Mouse (Mus musculus): ENCODE data around the gene Gipc3. TPM values are rescaled to one million over a fixed set of nuclear protein-coding genes. Genes with fewer than 3 reads are reported as not detected.

Gene Gipc3
- polyA plus RNA-seq, 1 experiment: 1.3 TPM

DNA sequence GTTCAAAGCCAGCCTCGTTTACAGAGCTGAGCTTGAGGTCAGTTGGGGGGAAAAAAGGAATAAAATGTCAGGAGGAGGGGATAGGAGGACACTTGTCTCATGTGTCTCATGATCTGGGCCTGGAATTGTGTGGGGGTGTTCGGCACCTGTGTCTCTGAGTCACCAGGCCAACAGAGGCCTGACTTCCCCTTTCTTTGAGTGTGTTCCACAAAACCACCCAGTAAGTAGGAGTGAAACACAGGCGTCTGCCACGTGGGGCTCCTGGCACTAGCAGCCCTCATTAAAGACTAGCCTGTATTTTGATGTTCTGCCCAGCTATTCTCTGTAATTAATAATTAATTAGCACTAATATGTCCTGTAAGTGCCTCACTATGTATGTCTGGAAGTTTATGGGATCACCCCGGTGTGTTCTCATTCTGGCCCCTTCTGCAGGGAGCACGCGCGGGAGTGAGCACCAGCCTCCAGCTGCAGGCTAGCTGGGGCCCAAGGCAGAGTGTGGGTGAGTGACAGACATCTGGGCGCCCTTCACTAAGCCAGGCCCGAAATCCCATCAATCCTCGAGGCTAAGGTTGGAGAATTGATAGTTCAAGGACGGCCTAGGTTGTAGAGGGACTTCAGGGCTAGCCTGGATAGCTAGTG, 13.4 kb upstream of the Gipc3 start:
- WGBS: 14% methylated on average over 12 of the region's 12 CpGs
- H3K27ac ChIP-seq (ENCODE audit: insufficient read depth, low read length): peak overlapping the region; percentile 39
- DNase-seq (ENCODE audit: low read depth in 1 of 2, low spot score in 2 of 2): peak; percentile 49 to 54

GRCm38 (mm10) chr10:81355533-81355932, 12.5 kb upstream of the Gipc3 start:
- Histone ChIP-seq H3K36me3 (ENCODE audit: control insufficient read depth, insufficient read depth, low read length) (no peaks in the 10 kb centered on the region), H3K4me1 (ENCODE audit: control insufficient read depth, insufficient read depth, insufficient read length) (peaks cover 19% of the 10 kb centered on the region; the same call in 1 of the 2 replicates), H3K27ac (ENCODE audit: insufficient read depth, low read length) (no peak overlapping the region), H3K27me3 (ENCODE audit: control insufficient read depth, insufficient read depth, low read length) (no peaks in the 10 kb centered on the region), H3K4me3 (ENCODE audit: extremely low read depth, insufficient read depth, insufficient read length) (no peak overlapping the region)
- WGBS: 87% methylated on average over 4 of the region's 4 CpGs
- no peak for DNase-seq (ENCODE audit: low read depth in 1 of 2, low spot score in 2 of 2)
- TF ChIP-seq CTCF (IDR thresholded peaks at IDR 0.05; ENCODE audit: extremely low read depth, insufficient read depth, insufficient read length, insufficient replicate concordance): no peak
- no peak for TF ChIP-seq POLR2A (IDR thresholded peaks at IDR 0.05; ENCODE audit: low read depth, low read length)

More for the DNA sequence above, 13.4 kb upstream of the Gipc3 start:
- Histone ChIP-seq H3K27me3 (ENCODE audit: control insufficient read depth, insufficient read depth, low read length) (no peaks in the 10 kb centered on the region), H3K36me3 (ENCODE audit: control insufficient read depth, insufficient read depth, low read length) (no peaks in the 10 kb centered on the region), H3K4me3 (ENCODE audit: extremely low read depth, insufficient read depth, insufficient read length) (peak overlapping the region; percentile 70; the same call in 1 of the 2 replicates), H3K4me1 (ENCODE audit: control insufficient read depth, insufficient read depth, insufficient read length) (peaks cover 19% of the 10 kb centered on the region; the same call in 1 of the 2 replicates)
- no peak for TF ChIP-seq POLR2A (IDR thresholded peaks at IDR 0.05; ENCODE audit: low read depth, low read length)
- no peak for TF ChIP-seq CTCF (IDR thresholded peaks at IDR 0.05; ENCODE audit: extremely low read depth, insufficient read depth, insufficient read length, insufficient replicate concordance)

GRCm38 (mm10) chr10:81354738-81355477, 11.8 kb upstream of the Gipc3 start:
- Histone ChIP-seq H3K4me1 (ENCODE audit: control insufficient read depth, insufficient read depth, insufficient read length) (peaks cover 20% of the 10 kb centered on the region; the same call in 1 of the 2 replicates), H3K4me3 (ENCODE audit: extremely low read depth, insufficient read depth, insufficient read length) (no peak overlapping the region), H3K27ac (ENCODE audit: insufficient read depth, low read length) (no peak overlapping the region), H3K27me3 (ENCODE audit: control insufficient read depth, insufficient read depth, low read length) (no peaks in the 10 kb centered on the region), H3K36me3 (ENCODE audit: control insufficient read depth, insufficient read depth, low read length) (no peaks in the 10 kb centered on the region)
- TF ChIP-seq CTCF (IDR thresholded peaks at IDR 0.05; ENCODE audit: extremely low read depth, insufficient read depth, insufficient read length, insufficient replicate concordance): no peak
- no peak for DNase-seq (ENCODE audit: low read depth in 1 of 2, low spot score in 2 of 2)
- WGBS: 82% methylated on average over 9 of the region's 9 CpGs

GRCm38 (mm10) chr10:81351678-81352291, 8.7 kb upstream of the Gipc3 start:
- Histone ChIP-seq H3K4me3 (ENCODE audit: extremely low read depth, insufficient read depth, insufficient read length) (no peak overlapping the region), H3K27me3 (ENCODE audit: control insufficient read depth, insufficient read depth, low read length) (no peaks in the 10 kb centered on the region), H3K36me3 (ENCODE audit: control insufficient read depth, insufficient read depth, low read length) (no peaks in the 10 kb centered on the region; the same call in 1 of the 2 replicates), H3K4me1 (ENCODE audit: control insufficient read depth, insufficient read depth, insufficient read length) (peaks cover 16% of the 10 kb centered on the region), H3K27ac (ENCODE audit: insufficient read depth, low read length) (peak overlapping the region; percentile 51)
- no peak for TF ChIP-seq CTCF (IDR thresholded peaks at IDR 0.05; ENCODE audit: extremely low read depth, insufficient read depth, insufficient read length, insufficient replicate concordance)
- no peak for TF ChIP-seq POLR2A (IDR thresholded peaks at IDR 0.05; ENCODE audit: low read depth, low read length)
- peak in 1 of 2 experiments; percentile 36 for DNase-seq (ENCODE audit: low read depth in 1 of 2, low spot score in 2 of 2)
- WGBS: 32% methylated on average over 9 of the region's 9 CpGs

DNA sequence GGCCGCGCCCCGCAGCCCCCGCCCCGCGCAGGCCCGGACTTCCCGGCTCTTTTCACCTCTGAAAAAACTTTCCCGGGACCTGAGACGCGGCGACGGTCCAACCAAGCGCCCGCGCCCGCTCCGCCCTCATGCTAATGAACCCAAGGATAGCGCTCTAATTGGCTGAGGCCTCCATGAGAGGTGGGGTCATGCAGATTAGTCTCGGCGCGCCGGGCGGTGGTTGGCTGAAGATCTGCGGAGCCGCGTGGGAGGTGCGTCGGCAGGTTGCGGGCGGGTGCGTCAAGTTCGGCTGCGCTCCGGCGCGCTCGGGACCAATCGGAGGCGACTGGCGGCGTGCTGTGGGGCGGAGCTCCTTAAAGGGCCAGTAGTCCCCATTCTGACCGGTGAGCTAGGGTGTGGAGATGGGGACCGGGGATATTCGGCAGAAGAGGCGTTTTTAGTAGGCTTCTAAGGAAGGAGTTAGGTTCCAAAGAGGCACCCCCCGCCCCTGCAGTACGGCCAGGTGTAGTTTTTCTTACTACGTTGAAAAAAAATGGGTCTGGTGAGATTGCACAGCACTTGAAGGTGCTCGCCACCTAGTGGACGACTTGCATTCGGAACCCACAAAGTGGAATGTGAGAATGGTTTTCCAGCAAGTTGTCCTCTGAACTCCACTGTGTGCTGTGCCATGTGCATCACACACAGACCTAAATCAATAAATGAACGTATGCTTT, 7.4 kb upstream of the Gipc3 start, which contains the start of gene Hmg20b:
Hmg20b (minus strand) TSS at position 130 of the 713 bp plus-strand sequence.
- Histone ChIP-seq H3K36me3 (ENCODE audit: control insufficient read depth, insufficient read depth, low read length) (no peaks in the 10 kb centered on the region; the same call in 1 of the 2 replicates), H3K27me3 (ENCODE audit: control insufficient read depth, insufficient read depth, low read length) (no peaks in the 10 kb centered on the region), H3K4me1 (ENCODE audit: control insufficient read depth, insufficient read depth, insufficient read length) (peaks cover 16% of the 10 kb centered on the region), H3K4me3 (ENCODE audit: extremely low read depth, insufficient read depth, insufficient read length) (peak within 1 kb of the TSS; percentile 87), H3K27ac (ENCODE audit: insufficient read depth, low read length) (peak within 1 kb of the TSS; percentile 73)
- TF ChIP-seq POLR2A (IDR thresholded peaks at IDR 0.05; ENCODE audit: low read depth, low read length) (no peak), CTCF (IDR thresholded peaks at IDR 0.05; ENCODE audit: extremely low read depth, insufficient read depth, insufficient read length, insufficient replicate concordance) (peak; percentile 70; the same call in 1 of the 2 replicates)
- WGBS: 1% methylated on average over 54 of the region's 54 CpGs
- DNase-seq (ENCODE audit: low read depth in 1 of 2, low spot score in 2 of 2): peak; percentile 96 to 99

GRCm38 (mm10) chr10:81349961-81350350, 6.9 kb upstream of the Gipc3 start:
- 2% methylated on average over 29 of the region's 29 CpGs for WGBS
- H3K27ac ChIP-seq (ENCODE audit: insufficient read depth, low read length): peak overlapping the region; percentile 30; the same call in 1 of the 2 replicates
- H3K27me3 ChIP-seq (ENCODE audit: control insufficient read depth, insufficient read depth, low read length): no peaks in the 10 kb centered on the region
- no peaks in the 10 kb centered on the region; the same call in 1 of the 2 replicates for H3K36me3 ChIP-seq (ENCODE audit: control insufficient read depth, insufficient read depth, low read length)
- H3K4me1 ChIP-seq (ENCODE audit: control insufficient read depth, insufficient read depth, insufficient read length): peaks cover 18% of the 10 kb centered on the region
- TF ChIP-seq CTCF (IDR thresholded peaks at IDR 0.05; ENCODE audit: extremely low read depth, insufficient read depth, insufficient read length, insufficient replicate concordance) (no peak), POLR2A (IDR thresholded peaks at IDR 0.05; ENCODE audit: low read depth, low read length) (no peak)
- DNase-seq (ENCODE audit: low read depth in 1 of 2, low spot score in 2 of 2): no peak
- H3K4me3 ChIP-seq (ENCODE audit: extremely low read depth, insufficient read depth, insufficient read length): peak overlapping the region; percentile 87
